Mouse (Mus musculus): ENCODE data around the gene Dscaml1. TPM values are rescaled to one million over a fixed set of nuclear protein-coding genes. Genes with fewer than 3 reads are reported as not detected.
A peak's percentile ranks its signal among the peaks of the same experiment; 100 is the strongest.

Gene Dscaml1
- polyA plus RNA-seq, 1 experiment from 2014 or later: 0.79 TPM

GRCm38 (mm10) chr9:45471691-45472090, 45.3 kb downstream of the Dscaml1 start:
- DNase-seq (ENCODE audit: extremely low spot score, low spot score): no peak
- H3K4me1 ChIP-seq: peaks cover 19% of the 10 kb centered on the region
- H3K4me3 ChIP-seq: no peak overlapping the region
- H3K36me3 ChIP-seq (replicated peaks): no peaks in the 10 kb centered on the region
- no peak overlapping the region for H3K27ac ChIP-seq
- WGBS: 36% methylated on average over 9 of the region's 9 CpGs
- H3K27me3 ChIP-seq (ENCODE audit: poor library complexity, severe bottlenecking): no peaks in the 10 kb centered on the region
- H3K9me3 ChIP-seq: no peaks in the 10 kb centered on the region

GRCm38 (mm10) chr9:45474874-45475273, 48.4 kb downstream of the Dscaml1 start:
- peaks cover 20% of the 10 kb centered on the region for H3K4me1 ChIP-seq
- no peaks in the 10 kb centered on the region for H3K36me3 ChIP-seq (replicated peaks)
- H3K27ac ChIP-seq: no peak overlapping the region
- H3K4me3 ChIP-seq: no peak overlapping the region
- no peaks in the 10 kb centered on the region for H3K9me3 ChIP-seq
- no peak for DNase-seq (ENCODE audit: extremely low spot score, low spot score)
- no peaks in the 10 kb centered on the region for H3K27me3 ChIP-seq (ENCODE audit: poor library complexity, severe bottlenecking)

- 92% methylated on average over 9 of the region's 9 CpGs for WGBS
- Histone ChIP-seq H3K9me3 (no peaks in the 10 kb centered on the region), H3K4me1 (peaks cover 3% of the 10 kb centered on the region; the same call in 1 of the 2 replicates)
Observed at GRCm38 (mm10) chr9:45480936-45481335, 54.5 kb downstream of the Dscaml1 start.

GRCm38 (mm10) chr9:45486665-45487074, 60.2 kb downstream of the Dscaml1 start:
- no peaks in the 10 kb centered on the region for H3K9me3 ChIP-seq
- H3K27me3 ChIP-seq (ENCODE audit: poor library complexity, severe bottlenecking): no peaks in the 10 kb centered on the region
- no peaks in the 10 kb centered on the region for H3K36me3 ChIP-seq (replicated peaks)
- no peak overlapping the region for H3K27ac ChIP-seq
- DNase-seq (ENCODE audit: extremely low spot score, low spot score): no peak
- no peak overlapping the region for H3K4me3 ChIP-seq
- H3K4me1 ChIP-seq: 0 out of 2 replicates have a peak, but pooled peaks cover 5% of the 10 kb centered on the region
- 87% methylated on average over 4 of the region's 4 CpGs for WGBS

More at GRCm38 (mm10) chr9:45480936-45481335, 54.5 kb downstream of the Dscaml1 start:
- no peak for DNase-seq (ENCODE audit: extremely low spot score, low spot score)
- Histone ChIP-seq H3K36me3 (replicated peaks) (no peaks in the 10 kb centered on the region), H3K27me3 (ENCODE audit: poor library complexity, severe bottlenecking) (no peaks in the 10 kb centered on the region), H3K27ac (no peak overlapping the region), H3K4me3 (no peak overlapping the region)

GRCm38 (mm10) chr9:45487179-45487801, 60.9 kb downstream of the Dscaml1 start:
- H3K27me3 ChIP-seq (ENCODE audit: poor library complexity, severe bottlenecking): no peaks in the 10 kb centered on the region
- no peaks in the 10 kb centered on the region for H3K36me3 ChIP-seq (replicated peaks)
- 0 out of 2 replicates have a peak, but pooled peaks cover 5% of the 10 kb centered on the region for H3K4me1 ChIP-seq
- 84% methylated on average over 12 of the region's 12 CpGs for WGBS
- DNase-seq (ENCODE audit: extremely low spot score, low spot score): no peak
- no peak overlapping the region for H3K27ac ChIP-seq
- H3K4me3 ChIP-seq: no peak overlapping the region
- H3K9me3 ChIP-seq: no peaks in the 10 kb centered on the region

GRCm38 (mm10) chr9:45490899-45491298, 64.5 kb downstream of the Dscaml1 start:
- Histone ChIP-seq H3K9me3 (no peaks in the 10 kb centered on the region), H3K4me1 (0 out of 2 replicates have a peak, but pooled peaks cover 5% of the 10 kb centered on the region), H3K36me3 (replicated peaks) (no peaks in the 10 kb centered on the region), H3K27me3 (ENCODE audit: poor library complexity, severe bottlenecking) (no peaks in the 10 kb centered on the region), H3K27ac (no peak overlapping the region), H3K4me3 (no peak overlapping the region)
- WGBS: 87% methylated on average over 2 of the region's 2 CpGs
- no peak for DNase-seq (ENCODE audit: extremely low spot score, low spot score)

- Histone ChIP-seq H3K36me3 (replicated peaks) (no peaks in the 10 kb centered on the region), H3K4me3 (no peak overlapping the region), H3K4me1 (peaks cover 7% of the 10 kb centered on the region; the same call in 1 of the 2 replicates), H3K27ac (no peak overlapping the region), H3K27me3 (ENCODE audit: poor library complexity, severe bottlenecking) (peaks cover 17% of the 10 kb centered on the region; the same call in 1 of the 2 replicates), H3K9me3 (no peaks in the 10 kb centered on the region)
- 88% methylated on average over 3 of the region's 3 CpGs for WGBS
- no peak for DNase-seq (ENCODE audit: extremely low spot score, low spot score)
Observed at GRCm38 (mm10) chr9:45494889-45495288, 68.5 kb downstream of the Dscaml1 start.

- no peak overlapping the region for H3K27ac ChIP-seq
- H3K4me3 ChIP-seq: no peak overlapping the region
- 89% methylated on average over 3 of the region's 3 CpGs for WGBS
Observed at GRCm38 (mm10) chr9:45496340-45496739, 69.9 kb downstream of the Dscaml1 start.

GRCm38 (mm10) chr9:45496944-45497343, 70.5 kb downstream of the Dscaml1 start:
- no peaks in the 10 kb centered on the region for H3K9me3 ChIP-seq
- H3K4me1 ChIP-seq: peaks cover 20% of the 10 kb centered on the region
- H3K4me3 ChIP-seq: no peak overlapping the region
- H3K27ac ChIP-seq: no peak overlapping the region
- no peak for DNase-seq (ENCODE audit: extremely low spot score, low spot score)
- no peaks in the 10 kb centered on the region for H3K36me3 ChIP-seq (replicated peaks)
- peaks cover 34% of the 10 kb centered on the region for H3K27me3 ChIP-seq (ENCODE audit: poor library complexity, severe bottlenecking)
- WGBS: 67% methylated on average over 1 of the region's 1 CpGs

More at GRCm38 (mm10) chr9:45496340-45496739, 69.9 kb downstream of the Dscaml1 start:
- Histone ChIP-seq H3K27me3 (ENCODE audit: poor library complexity, severe bottlenecking) (peaks cover 31% of the 10 kb centered on the region), H3K4me1 (peaks cover 14% of the 10 kb centered on the region), H3K9me3 (no peaks in the 10 kb centered on the region), H3K36me3 (replicated peaks) (no peaks in the 10 kb centered on the region)
- no peak for DNase-seq (ENCODE audit: extremely low spot score, low spot score)

GRCm38 (mm10) chr9:45499267-45499666, 72.8 kb downstream of the Dscaml1 start:
- peaks cover 29% of the 10 kb centered on the region for H3K4me1 ChIP-seq
- no peaks in the 10 kb centered on the region for H3K36me3 ChIP-seq (replicated peaks)
- H3K27ac ChIP-seq: peak overlapping the region; percentile 36; the same call in 1 of the 2 replicates
- peaks cover 45% of the 10 kb centered on the region for H3K27me3 ChIP-seq (ENCODE audit: poor library complexity, severe bottlenecking)
- WGBS: 70% methylated on average over 10 of the region's 10 CpGs
- no peak overlapping the region for H3K4me3 ChIP-seq
- no peak for DNase-seq (ENCODE audit: extremely low spot score, low spot score)
- H3K9me3 ChIP-seq: no peaks in the 10 kb centered on the region

GRCm38 (mm10) chr9:45500071-45500595, 73.7 kb downstream of the Dscaml1 start:
- no peak overlapping the region for H3K27ac ChIP-seq
- no peak for DNase-seq (ENCODE audit: extremely low spot score, low spot score)
- H3K27me3 ChIP-seq (ENCODE audit: poor library complexity, severe bottlenecking): peaks cover 53% of the 10 kb centered on the region
- no peaks in the 10 kb centered on the region for H3K36me3 ChIP-seq (replicated peaks)
- H3K4me1 ChIP-seq: peaks cover 35% of the 10 kb centered on the region
- 90% methylated on average over 3 of the region's 3 CpGs for WGBS
- no peak overlapping the region for H3K4me3 ChIP-seq
- H3K9me3 ChIP-seq: no peaks in the 10 kb centered on the region

- 47% methylated on average over 5 of the region's 5 CpGs for WGBS
- 0 out of 2 replicates have a peak overlapping the region, but pooled peaks have one; percentile 19 for H3K4me3 ChIP-seq
- no peak for DNase-seq (ENCODE audit: extremely low spot score, low spot score)
Observed at GRCm38 (mm10) chr9:45501295-45501927, 75.0 kb downstream of the Dscaml1 start.

More at GRCm38 (mm10) chr9:45501295-45501927, 75.0 kb downstream of the Dscaml1 start:
- H3K27ac ChIP-seq: peak overlapping the region; percentile 56; the same call in 1 of the 2 replicates
- no peaks in the 10 kb centered on the region for H3K36me3 ChIP-seq (replicated peaks)
- no peaks in the 10 kb centered on the region for H3K9me3 ChIP-seq
- peaks cover 54% of the 10 kb centered on the region for H3K27me3 ChIP-seq (ENCODE audit: poor library complexity, severe bottlenecking)
- H3K4me1 ChIP-seq: peaks cover 44% of the 10 kb centered on the region

Measured in forebrain, embryonic 10.5 days (tissue).